Mouse (Mus musculus): ENCODE measurements around the gene Ttc36.

The Ttc36 gene

DNA sequence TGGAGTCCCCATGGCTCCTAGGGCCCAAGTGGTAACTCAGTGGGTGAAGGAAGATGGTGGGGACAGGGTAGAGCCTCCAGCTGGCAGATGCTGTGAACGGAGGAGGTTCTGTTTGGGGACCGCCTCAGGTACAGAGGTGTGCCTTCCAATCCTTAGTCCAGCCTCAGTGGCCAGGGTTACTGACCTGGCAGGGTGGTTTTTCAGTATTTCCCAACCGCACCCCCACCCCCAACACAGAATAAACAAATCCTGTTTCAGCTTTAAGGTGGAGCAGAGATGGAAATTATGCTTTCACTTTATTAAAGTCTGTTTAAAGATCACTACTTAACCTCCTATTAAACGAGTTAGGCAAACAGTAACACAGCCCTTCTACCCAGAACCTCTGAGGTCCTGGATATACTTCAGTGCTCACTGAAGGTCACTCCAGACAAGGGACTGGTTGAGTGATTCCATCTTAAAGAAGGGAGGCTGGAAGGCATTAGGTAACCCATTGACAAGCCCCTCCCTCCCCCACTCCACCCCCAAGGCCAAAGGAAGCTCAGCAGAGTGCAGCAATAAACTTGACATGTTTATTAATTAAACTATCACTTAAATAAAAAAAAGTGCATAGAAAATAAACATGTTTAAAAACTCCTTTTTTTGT, at the start of gene Ttc36:
Gene Ttc36 (minus strand): TSS at position 265 of the 643 bp plus-strand sequence.
- DNase-seq = no peak

- DNase-seq = no peak
These were observed 44.6 kb upstream of the Ttc36 start for GRCm38 (mm10) chr9:44847446-44847845.

GRCm38 (mm10) chr9:44841241-44841640, 38.4 kb upstream of the Ttc36 start:
- DNase-seq = peak; percentile 36

- peak; percentile 84 for DNase-seq
These were observed 33.6 kb upstream of the Ttc36 start for GRCm38 (mm10) chr9:44836439-44836838.

- no peak for DNase-seq
These were observed 29.5 kb upstream of the Ttc36 start for GRCm38 (mm10) chr9:44832356-44832755.

DNA sequence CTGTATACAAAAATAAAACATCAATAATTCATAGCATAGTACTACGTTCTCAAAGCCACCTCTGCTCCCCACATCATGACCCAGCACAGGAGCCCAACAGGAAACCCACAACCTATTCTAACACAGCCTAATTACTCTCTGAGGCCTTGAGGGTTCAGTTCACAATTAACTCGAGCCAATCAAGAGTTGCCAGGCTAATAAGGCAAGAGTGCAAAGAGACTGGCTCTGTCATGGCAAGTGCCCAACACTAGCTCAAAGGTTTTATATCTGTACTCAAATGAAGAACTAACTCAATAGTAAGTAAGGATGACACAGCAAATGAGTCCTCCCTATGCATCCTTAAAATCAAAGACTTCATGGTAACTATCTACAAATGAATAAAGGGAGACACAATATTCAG, 27.6 kb upstream of the Ttc36 start:
- DNase-seq = peak; percentile 7

- DNase-seq = no peak
These were observed 26.1 kb upstream of the Ttc36 start for GRCm38 (mm10) chr9:44828944-44829343.

GRCm38 (mm10) chr9:44826660-44827059, 23.8 kb upstream of the Ttc36 start:
- no peak for DNase-seq

DNA sequence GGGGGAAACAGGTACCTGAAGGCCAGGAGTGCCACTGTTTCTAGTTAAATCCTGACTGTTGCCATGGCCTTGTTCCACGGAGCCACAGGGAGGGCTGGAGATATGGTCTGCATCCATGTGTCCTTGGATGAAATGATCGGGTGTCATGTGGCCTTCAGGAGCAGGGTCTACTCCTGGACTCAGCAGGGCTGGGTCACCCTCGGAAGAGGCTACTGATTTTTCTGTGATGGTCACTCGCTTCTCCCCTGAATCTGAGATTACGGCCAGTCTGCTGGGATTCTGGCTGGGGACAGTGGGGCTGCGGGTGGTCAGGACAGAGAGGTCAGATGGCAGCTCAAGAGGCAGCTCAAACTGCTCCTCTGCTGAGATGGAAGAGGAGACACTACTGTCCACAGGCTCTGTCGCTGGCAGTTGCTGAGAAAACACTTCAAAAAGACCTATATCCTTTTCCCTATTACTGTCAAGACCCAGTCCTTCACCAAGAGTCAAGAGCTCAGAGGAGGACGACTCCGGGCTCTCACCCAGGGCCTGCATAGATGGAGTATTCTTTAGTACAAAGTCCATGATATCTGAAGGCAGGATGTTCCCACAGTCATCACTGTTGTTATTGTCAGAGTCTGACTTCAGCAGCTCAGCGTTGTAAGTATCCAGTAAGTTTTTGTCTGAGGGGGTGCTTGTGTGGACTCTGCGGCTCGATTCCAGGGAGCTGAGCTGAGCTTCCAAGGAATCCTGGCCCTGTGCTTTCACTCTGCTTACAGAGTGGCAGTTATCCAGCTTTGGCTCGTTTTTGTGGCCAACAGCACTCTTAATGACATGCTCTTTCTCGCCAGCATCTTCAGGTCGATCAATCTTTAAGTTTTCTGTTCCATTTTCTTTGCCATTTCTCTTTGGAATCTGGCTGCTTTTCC, 17.3 kb upstream of the Ttc36 start:
- DNase-seq = no peak

- no peak for DNase-seq
These were observed 14.7 kb upstream of the Ttc36 start for GRCm38 (mm10) chr9:44817522-44817921.

DNA sequence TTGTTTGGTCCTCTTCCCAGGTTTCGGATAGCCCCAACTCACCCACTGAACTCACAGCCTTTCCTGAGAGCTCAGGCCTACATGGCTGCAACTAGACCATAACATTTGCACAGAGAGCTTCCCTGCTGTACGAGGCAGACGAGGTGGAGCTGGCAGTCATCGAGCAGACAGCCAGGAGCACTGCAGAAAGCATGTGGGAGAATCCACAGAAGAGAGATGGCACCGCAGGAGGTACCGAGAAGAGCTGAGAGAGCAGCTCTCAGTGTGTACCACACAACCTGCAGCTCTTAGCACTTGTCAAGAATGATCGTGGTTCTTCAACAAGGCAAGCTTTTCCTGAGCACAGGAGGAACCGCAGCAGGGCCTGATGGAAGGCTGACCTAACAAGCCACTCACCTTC, 11.3 kb upstream of the Ttc36 start:
- no peak for DNase-seq

GRCm38 (mm10) chr9:44810316-44810715, 7.4 kb upstream of the Ttc36 start:
- DNase-seq = no peak

DNA sequence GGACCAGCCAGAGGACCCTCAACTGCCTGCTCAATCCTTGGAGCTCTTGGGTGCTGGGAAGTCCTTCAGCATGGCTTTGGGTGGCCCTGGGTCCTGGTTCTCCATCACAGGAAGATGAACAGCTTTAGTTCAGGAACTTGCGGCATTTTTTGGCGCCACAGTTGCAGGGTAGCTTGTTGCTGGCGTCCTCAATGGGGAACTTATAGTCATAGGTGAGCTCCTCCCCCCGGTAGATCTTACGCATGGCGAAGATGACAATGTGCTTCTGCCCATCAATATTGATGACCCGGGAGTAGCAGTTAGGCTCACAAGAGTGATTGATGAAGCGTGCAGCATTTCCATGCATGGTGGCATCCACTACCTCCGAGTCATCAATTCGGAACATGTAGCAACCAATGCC, 4.9 kb upstream of the Ttc36 start:
- DNase-seq = no peak

GRCm38 (mm10) chr9:44807141-44807540, 4.3 kb upstream of the Ttc36 start:
- DNase-seq = no peak

DNA sequence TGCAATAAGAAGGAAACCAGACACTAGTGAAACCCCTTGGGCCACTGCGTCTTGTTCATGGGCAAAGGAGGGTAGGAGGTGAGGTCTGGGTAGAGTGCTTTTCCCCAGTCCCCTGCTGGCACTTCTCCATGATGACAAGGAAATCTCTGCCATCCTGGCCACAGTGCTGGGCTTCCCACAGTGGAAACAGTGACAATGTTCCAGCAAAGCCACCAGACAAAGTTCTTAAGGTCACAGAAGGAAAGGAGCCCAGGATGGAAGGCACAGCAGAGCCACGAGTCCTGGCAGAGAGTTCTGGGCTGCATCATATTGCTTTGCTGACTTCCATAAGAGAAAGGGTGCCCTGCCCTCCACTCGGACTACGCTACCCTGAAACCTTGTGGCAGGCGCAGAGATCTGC, 2.7 kb upstream of the Ttc36 start:
- no peak for DNase-seq

DNA sequence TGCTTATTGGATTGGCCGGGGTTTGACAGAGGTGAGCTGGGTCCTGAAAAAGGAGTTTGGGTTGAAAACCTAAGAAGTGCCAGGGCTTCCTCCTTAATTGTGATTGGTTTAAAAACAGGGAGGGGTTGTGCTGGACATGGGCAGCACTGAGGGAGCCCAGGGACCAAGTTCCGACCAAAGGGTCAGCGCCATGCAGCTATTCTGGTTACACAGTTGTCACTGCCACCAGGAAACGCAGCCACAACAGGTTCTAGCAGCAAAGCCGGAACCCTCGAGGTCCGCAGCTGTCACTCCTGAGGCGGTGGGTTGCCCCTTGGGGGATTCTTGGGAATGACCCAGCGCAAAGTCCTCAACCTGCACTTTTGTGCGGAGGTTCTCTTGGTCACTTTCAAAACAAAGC, 1.8 kb upstream of the Ttc36 start:
- no peak for DNase-seq

- DNase-seq = no peak
These were observed 1.2 kb downstream of the Ttc36 start for GRCm38 (mm10) chr9:44801669-44802068.

GRCm38 (mm10) chr9:44799958-44800324, 2.9 kb downstream of the Ttc36 start:
- DNase-seq = no peak

- DNase-seq = peak; percentile 90
These were observed 3.5 kb downstream of the Ttc36 start, which contains the start of gene Tmem25 for GRCm38 (mm10) chr9:44799102-44799957. Tmem25 (minus strand) TSS chr9:44799307.

- no peak for DNase-seq
These were observed 4.6 kb downstream of the Ttc36 start for GRCm38 (mm10) chr9:44798298-44798697.

GRCm38 (mm10) chr9:44792842-44793241, 10.0 kb downstream of the Ttc36 start:
- DNase-seq = no peak

- peak; percentile 98 for DNase-seq
These were observed 29.9 kb downstream of the Ttc36 start for GRCm38 (mm10) chr9:44772750-44773651.
